Mouse (Mus musculus) frontal cortex, postnatal 25 days (tissue): ENCODE measurements around the gene Tspan11.

Experiments used
- DNase-seq, 2 experiments: peaks; one replicate each; pipeline ENCODE4 v3.0.0; 2022; ENCODE audit warnings: low spot score in 2 of 2

Tspan11 gene

DNA sequence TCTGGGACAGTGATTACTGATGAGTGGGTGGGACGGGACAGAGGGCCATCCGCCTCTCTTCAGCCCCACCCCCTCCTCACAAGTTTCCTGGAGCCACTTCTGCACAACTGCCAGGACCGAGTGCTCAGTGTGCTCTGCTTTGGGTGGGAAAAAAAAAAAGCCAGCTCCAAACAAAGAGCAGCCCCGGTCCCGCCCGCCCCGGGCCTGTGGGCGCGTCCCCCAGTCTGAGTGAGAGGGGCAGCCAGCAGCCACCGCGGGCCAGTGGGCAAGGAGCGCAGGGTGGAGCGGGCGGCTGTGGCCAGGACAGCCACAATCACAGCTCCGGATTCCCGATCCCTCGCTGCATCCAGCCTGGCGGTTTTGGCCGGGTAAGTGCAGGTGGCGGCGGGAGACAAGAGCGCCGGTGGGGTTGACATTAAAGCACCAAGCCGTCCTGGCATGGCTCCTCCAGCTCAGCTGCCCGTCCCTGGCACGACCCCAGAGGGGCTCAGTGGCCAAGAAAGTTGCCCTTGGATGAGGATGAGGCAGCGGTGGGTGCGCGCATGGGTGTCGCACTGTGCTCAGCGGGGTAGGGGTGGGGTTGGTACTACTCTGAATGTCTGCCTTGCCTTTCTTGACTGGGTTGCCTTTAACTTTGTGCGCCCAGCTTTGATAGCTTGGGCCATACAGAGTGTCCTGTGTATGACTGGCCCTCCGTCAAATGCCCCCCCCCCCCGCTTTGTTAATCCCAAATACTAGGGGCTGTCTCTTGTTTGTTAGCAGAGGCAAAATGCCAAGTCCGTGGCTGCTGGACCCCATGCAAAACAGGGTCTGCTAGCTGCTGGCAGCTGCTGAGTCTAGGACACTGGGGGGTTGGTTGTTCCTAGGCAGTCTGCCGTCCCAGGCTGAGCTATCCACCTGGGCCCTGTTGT, at the start of gene Tspan11:
Tspan11 (plus strand) TSS at position 79 of the 911 bp plus-strand sequence.
- no peak for DNase-seq

DNA sequence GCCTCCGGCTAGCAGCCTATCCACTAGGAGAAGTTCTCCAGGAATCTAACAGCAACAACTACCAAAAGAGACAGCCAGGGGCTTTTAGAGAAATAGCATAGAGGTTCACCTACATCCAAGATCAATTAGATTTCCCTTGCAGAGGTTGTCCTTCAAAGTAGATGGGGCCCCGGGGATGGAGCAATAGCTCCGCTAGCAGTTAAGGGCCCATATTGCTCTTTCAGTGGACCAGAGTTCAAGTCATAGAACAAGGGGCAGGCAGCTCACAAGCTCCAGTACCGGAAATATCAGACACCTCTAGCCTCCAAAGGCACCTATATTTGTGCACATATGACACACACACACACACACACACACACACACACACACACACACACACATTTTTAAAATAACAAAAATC, 49.5 kb upstream of the Tspan11 start:
- DNase-seq, result no peak

DNA sequence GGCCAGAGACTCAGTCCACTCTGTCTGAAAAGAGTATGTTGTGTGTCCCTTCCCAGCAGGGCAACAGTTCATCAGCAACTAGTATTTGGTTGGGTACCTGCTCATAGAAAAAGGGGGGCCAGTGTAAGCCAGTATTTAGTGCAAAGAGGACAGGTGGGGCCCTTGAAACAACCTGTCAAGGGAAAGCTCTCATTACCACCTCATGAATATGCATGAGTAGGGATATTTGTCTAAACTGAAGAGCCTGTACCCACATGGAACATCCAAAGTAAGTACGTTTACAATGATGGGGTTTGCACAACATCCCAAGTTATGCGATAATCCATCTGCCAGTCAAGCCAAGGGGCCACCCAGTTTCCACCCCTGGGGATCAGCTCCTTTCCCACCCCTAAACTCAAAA, 47.9 kb upstream of the Tspan11 start:
- no peak for DNase-seq

DNA sequence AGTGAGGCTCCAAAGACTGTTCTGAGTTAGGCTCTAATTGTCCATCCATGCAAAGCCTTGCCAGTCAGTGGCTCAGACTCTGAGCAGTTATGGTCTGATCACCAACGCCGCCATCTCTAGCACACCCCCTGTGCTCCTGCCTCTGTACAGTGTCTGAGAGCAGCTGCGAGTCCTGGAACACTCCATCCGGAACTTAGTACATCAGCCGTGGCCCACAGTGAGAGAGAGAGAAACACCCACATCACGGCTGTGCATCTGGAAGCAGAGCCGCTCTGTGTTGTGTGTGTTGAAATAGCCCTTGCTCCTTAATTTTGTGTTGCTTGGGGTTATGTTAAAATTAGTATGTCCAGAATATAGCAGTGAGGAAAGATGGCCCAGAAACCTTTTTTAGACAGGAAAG, 47.2 kb upstream of the Tspan11 start:
- DNase-seq, result no peak

DNA sequence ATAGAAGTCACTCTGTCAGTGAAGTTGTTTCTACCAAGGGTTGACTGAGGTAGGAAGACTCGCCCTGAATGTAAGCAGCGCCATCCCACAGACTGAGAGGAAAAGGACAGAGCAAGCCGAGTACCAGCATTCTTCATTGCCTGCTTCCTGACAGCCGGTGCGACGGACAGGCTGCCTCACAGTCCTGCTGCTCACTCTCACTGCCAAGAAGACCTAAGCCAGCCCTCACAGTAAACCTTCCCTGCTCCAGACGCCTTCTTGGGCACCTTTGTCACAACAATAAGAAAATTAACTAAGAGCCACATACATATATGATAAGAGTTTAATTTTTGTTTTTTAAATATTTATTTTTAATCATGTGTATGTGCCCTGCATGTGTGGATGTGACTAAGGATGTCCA, 46.1 kb upstream of the Tspan11 start:
- no peak for DNase-seq

DNA sequence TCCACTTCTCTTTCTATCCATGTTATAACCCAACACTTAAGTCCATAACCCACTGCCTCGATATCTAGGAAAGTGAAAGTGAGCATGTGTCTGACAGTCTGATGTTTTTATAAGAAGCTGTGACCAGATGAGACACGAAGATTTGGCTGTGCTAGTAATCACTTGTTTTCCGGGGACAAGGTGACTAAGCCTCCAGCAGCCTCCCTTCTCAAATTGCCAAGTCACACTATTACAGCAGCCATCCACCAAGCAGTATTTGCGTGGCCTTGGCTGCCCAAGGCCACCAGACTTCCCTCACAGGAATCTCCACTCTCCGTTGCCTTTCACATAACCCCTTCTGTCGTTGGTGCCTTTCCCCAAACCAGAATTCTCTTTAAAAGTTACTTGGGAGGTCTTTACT, 40.9 kb upstream of the Tspan11 start:
- DNase-seq, result no peak

DNA sequence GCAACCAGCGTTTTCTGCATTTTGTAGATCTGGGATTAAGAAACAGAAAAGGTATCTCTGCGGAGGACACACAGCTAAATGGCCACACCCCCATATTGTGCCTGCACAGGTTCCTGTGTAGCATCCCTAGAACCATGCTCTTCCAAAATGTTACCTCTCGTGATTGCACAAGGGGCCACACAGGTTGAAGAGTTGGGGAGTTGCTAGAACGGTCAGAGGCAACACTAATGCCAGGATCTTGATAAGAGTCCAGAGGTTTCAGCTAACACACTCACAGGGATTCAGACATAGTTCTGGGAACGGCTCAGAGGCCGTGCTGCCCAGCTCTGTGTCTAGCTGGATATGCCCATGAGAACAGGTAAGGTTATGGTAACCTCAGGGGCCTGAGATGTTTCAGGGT, 37.9 kb upstream of the Tspan11 start:
- no peak for DNase-seq

DNA sequence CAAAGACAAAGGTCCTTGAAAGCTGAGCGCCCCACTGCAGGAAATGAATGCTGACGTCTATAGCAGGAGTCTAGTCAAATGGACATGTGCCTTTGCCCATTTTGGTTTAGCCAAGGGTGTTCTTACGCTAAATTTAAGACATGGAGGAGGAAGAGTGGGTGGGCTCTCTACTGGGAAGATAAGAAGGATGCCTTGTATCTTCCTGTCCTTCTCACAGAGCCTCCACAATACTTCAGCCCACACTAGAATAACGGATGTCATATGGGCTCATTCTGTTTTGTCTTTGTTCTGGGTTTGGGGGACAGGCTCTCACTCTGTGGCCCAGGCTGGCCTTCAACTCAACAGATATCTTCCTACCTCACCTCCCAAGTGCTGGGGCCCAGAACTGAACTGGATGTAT, 35.8 kb upstream of the Tspan11 start:
- no peak for DNase-seq

DNA sequence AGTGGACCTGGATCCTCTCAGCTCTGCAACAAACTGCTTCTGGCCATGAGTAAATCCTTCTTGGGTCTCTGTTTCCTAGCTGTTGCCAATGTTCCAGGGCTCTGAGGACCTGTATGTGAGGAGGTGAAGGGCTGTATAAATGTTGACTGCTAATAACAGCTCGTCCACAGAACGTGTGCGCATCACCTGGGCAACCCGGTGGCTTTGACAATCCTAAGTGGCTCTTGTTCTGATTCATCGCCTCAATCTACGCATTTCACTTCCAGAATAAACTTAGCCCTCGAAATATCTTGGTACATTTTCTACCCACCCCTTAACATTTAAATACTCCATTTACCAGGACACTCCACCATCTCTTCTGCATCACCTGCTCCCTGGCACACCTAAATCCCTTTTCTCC, 34.1 kb upstream of the Tspan11 start:
- DNase-seq, result no peak

DNA sequence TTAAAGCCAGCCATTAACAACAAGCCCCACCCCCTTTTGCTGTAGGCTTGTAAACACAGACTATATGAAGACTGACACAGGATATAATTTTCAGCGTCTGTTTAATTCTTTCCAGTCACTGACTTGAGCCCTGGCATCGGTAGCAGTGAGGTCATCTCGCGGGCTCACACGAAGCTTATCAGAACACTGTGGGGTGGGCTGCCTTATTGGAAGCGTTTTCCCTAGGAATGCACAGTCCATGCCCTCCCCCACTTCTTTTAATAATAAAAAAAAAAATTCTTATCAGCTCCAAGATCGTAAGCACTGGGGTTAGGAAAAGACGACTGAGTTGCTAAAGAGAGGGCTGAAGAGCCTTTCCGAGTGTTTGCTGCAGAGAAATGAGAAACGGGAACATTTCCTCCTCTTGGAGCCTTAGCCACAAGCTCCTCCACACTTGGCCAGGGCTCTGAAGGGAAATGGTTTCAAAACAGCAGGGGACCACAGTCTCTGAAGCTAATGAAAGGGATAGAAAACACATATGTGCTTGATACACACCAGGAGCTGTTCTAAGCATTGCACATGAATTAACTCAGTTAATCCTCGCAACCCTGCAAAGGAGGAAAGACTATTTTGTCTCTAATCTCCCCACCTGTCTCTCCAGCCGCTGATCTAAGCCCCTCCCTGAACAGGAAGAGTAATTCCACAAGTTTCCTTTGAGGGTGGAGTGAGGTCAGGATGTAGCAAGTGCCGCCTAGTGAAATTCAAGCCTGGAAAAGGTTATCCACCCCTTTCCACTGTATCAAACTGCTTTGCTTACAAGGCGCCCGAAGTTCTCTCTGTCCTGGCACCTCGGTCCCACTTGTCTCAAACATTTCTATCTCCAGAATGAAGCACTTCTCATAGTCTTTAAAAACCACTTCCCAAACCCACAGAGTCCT, 33.4 kb upstream of the Tspan11 start:
- DNase-seq, result no peak

DNA sequence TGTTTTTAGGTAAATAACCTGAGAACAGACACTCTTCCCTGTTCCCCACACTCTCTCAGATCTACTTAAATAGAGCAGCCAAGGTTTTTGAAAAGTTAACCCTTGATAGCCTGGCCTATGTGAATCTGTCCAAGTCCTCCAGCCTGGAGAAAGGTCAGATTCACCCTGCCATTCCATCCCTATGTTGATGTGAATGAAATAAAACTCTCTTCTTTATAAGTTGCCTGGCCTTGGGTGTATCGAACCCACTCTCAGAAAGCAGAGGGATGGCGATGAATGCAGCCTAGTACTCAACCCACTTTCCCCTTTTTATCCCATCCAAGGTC, 32.7 kb upstream of the Tspan11 start:
- no peak for DNase-seq

DNA sequence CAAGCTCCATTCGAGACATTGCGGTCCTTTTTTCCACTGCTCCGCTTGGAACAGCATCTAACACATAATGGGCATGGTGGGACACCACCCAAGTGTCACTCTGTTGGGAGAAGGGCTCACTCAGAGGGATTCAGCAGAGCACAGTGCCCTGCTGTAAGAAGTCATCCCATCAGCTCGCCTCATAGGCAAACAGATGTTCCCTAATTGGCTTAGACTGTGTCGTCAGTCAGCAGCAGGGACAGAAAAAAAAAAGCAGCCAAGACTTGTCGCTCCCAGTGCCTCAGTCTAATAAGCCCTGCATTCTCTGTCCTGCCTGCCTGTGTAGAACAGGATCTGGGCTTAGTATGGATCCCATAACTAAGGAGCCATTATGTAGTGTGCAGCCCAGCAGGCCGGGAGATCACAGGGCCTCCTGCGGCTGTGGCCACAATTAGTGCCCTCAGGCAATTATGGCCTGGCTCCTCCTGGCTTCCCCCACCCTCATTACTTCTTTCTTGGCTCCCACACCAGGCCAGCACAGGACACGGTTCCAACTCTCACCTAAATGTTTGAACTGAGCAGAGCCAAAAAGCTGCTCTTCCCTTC, 31.6 kb upstream of the Tspan11 start:
- DNase-seq, result no peak

DNA sequence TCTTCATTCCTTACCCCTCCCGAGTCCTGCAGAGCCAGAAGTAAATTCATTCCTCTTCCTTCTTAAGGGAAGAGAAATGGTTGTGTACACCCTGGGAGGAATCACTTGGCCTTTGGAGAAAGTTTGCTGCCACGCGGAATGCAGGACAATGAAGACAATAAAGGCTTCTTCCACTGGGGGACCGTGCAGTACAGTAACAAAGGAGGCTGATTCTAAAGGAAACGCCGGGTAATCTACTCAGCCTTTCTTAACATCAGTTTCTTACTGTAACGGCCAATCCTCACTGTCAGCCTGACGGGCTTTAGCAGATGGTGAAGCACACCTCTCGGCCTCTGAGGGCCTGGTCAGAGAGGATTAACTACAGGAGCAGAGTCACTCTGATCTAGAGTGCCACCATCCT, 25.4 kb upstream of the Tspan11 start:
- DNase-seq, result no peak

DNA sequence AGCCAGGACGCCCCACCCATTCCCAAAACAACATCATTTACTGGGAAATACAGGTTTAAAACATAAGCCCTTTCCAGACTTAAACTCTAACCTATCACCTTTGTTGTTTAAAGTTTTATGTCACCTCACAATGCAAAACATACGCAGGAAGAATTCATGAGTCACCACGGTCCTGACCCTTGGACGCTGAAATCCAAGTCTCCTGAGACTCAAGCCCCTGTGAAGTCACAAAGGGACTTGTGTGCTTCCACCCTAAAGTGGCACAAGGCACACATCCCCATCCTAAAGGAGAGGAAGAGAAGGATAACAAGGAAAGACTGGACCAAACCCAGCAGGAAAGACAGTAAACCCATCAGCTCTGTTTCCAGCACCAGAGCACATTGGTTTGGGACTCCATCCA, 22.0 kb upstream of the Tspan11 start:
- DNase-seq, result no peak

DNA sequence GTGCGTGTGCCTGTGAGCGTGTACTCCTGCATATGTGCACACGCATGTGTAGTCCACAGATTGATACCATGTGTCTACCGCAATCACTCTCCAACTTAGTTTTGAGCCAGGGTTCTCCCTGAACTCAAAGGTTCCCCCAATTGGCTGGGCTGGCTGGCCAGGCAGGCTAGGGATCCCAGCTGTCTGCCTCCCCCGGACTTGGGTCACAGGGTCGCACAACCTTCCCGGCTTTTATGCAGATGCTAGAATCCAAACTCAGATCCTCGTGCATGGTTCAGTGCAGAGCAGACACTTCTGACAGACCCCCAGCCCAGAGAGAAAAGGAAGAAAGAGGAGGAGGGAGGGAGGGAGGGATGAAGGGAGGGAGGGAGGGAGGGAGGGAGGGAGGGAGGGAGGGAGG, 18.8 kb upstream of the Tspan11 start:
- no peak for DNase-seq

DNA sequence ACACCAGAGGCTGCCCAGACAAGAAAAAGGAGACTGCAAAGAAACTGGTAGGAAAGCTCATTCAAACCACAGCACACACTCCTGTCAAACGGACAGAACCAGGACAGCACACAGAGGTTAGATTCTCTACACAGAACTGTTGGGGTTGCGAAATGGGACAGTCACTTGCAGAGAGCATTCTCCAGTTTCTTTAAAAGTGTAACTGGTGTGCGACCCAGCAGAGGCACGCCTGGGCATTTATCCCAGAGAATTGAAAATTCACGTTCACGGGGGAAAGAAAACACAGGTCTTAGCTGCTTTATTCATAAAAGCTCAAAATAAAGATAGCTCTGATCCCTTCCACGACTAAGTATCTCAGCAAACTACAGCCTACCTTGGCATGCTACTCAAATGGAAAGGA, 18.3 kb upstream of the Tspan11 start:
- DNase-seq, result no peak

DNA sequence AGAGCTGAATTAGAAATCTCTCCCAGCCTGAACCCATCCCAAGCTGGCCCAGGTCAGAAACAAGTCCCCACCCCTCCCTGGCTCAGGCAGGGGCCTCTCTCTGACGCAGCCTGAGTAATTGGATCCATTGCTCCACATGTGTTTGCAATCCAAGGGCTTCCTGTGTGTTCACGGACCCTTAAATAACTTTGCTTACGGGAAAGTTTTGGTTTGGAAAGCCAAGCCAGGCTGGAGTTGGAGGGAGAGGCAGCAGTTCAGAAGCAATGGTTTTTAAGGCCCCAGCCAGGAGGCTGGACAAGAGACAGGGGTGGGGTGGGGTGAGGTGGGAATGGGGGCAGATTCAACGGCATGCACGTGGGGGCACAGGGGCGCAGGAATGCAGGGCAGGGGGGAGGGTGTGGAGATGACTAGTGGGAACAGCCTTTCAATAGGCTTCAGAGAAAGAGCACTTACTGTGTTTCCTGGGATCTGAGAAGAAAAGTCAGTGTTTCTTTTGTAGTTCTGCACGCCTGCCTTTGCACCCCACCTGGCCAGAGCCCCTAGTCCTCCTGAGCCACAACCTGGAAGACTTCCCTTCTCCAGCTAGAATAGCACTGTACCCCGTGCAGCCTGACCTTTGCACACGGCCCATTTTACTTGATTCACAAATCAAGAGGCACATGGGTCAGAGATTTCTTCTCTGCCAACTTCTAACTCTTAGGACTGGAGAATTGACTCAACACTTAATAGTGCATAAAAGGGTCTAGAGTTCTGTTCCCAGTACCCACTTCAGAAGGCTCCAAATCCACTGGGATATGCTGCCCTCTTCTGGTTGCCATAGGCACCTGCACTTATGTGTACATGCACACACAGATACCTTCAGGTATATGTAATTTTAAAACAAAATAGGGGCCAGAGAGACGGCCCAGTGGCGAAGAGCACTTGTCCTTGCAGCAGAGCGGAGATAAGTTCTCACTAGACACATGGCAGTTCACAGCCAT, 16.8 kb upstream of the Tspan11 start:
- DNase-seq, result no peak

DNA sequence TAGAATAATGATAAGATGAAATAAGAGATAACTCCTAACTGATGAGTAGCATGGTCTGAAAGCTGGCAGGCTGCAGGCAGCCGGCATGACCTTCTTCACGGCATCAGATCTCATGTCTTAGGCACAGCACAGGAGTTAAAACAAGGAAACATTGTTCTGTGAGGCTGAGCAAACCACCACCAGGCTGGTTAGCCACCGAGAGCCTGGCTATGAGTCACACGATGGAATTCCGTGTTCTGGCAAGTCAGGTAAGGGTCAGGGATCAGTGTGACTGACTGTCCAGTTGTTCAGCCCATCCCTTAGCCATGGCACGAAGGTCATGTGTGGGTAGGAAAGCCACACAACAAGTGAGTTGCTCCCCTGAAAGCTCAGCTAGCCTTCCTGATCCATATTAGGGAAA, 16.0 kb upstream of the Tspan11 start:
- no peak for DNase-seq

DNA sequence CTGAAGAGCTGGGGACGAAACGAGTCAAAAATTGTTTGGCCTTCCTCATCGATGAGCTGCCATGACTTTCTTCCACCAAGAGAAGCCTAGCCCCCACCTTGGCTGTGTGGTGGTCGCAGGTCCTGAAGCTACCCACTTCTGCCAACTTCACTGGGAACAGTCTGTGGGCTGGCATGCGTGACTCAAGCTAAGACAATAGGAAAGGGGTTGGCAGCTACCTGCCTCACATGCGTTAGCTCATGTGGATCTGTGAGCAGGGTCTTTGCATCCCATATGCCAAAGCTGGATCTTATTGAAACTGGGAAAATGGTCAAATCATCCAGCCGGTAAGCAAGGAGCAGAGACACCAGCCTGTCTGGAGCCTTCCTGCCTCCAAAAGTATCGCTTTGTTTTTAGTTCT, 14.8 kb upstream of the Tspan11 start:
- DNase-seq, result no peak

DNA sequence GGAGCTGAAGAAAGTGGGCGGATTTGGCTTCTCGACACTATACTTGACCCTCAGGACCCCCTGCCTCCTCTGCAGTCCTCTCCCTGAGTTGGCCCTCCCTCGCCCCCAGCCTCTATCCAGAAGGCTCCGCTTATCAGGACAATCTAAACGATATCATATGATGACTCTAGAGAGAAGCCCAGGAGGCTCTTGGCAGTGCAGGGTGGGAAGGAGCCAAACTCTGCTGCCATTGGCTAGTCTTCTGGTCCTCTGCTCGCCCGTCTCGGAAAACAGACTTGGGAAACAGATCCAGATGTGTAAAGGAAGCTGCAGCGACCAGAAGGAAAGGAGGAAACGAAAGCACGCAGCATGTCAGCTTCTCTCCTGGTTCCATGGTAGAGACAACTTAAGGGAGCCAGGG, 11.5 kb upstream of the Tspan11 start:
- DNase-seq, result no peak

DNA sequence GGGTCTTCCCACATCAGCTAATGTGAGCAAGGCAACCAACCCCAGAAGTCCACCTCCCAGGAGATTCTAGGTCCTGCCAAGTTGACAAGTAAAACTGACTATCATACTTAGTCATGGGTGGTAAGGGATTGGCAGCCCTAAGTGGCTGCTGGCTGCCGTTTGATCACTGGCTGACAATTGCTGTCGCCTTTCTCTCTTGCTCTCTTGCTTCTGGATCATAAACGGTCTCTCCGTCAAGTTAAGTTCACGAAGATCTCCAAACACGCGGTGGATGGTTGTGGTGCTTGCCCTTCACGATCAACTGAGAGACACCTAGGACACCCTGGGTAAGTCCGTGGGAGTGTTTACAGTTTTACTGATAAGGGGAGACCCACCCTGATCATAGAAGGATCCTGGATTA, 11.0 kb upstream of the Tspan11 start:
- DNase-seq, result no peak
